Mouse (Mus musculus): ENCODE data around the gene Iqgap2.

Iqgap2 gene

DNA sequence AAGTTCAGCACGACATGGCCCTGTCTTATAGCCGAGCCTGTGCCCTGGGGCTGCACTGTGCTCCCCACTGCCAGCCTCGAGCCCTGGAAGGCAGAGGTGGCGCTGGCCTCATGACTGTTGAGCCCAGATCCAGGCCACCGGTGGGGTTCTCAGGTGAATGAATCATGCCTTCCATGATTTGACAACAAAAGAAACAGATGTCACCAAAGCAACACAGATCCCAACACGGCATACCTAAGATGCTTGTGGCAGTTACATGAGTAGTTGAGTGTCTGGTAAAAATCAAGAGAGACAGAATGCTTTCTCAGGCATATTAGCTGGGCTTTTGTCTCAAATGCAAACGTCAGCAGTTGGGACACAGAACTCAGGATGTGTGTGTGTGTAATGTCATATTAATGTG is 248.0 kb downstream of the Iqgap2 start:
- DNase-seq, result no peak

GRCm38 (mm10) chr13:95641061-95641986 is 250.4 kb downstream of the Iqgap2 start:
- no peak for DNase-seq

GRCm38 (mm10) chr13:95640408-95640807 is 251.3 kb downstream of the Iqgap2 start:
- no peak for DNase-seq

DNA sequence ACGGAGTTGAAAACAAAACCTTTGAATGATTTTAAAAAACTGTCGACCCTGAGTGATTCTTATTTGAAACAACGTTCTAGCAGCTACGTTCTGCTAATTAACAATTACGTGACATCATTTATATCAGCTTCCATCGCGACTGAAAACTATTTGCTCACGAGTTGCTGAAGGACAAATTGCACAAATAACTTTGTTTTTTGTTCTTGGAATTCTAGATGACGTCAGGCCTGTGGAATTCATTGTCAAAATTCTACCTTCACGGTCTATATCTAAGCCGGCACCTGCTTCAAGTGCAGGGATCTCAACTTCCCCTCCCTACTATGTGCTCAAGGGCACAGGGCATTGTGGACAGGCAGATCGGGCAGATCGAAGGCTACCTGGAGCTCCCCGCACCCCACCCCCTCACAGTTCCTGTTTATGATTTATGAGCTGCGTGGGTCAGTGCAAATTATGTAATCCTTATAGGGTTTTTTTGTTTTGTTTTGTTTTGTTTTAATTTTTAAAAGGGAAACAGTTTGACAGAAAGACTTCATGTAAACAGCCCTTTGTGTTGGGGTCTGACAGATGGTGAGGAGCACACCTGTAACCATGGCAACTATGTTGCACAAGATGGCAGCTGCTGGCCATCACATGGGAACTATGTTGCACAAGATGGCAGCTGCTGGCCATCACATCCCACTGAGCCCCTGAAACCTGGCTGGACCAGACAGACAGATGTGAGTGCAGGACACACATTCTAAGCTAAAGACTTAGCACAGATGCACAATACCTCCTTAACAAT is 252.2 kb downstream of the Iqgap2 start:
- no peak for DNase-seq

DNA sequence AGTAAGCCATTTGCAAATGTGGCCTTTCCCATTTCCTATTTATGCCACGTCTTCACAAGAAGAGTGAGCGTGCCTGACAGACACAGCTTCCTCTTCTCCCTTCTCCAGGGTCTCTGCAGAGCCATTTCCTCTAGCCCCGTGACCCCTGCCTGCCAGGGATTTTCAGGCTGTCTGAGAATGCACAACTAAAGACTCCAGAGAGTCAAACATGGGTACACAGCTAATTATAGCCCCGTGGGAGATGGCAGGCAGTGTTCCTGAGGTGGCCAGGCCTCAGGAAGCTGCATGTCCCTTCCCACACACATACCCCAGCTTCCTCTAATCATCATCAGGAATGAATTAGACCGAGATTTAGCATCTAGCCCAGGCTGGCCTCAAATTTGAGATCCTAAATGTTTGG is 252.8 kb downstream of the Iqgap2 start:
- no peak for DNase-seq

DNA sequence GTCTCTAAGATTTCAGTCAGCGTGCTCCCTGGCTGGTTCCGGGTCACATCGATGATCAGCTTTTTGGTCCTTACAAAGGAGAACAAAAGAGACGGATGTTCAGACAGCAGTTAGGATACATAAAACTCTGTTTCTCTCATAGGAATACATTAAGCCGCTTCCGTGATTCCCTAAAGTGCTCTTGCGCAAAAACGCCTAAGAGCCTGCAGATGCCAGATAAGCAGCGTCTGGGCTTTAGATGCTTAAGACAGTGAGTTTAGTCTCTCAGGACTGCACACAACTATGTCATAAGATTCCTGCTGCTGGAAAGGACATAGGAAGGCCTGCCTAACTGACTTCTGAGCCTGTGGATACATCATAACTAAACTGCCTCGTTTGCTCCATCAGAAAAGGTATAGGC is 254.0 kb downstream of the Iqgap2 start:
- no peak for DNase-seq

DNA sequence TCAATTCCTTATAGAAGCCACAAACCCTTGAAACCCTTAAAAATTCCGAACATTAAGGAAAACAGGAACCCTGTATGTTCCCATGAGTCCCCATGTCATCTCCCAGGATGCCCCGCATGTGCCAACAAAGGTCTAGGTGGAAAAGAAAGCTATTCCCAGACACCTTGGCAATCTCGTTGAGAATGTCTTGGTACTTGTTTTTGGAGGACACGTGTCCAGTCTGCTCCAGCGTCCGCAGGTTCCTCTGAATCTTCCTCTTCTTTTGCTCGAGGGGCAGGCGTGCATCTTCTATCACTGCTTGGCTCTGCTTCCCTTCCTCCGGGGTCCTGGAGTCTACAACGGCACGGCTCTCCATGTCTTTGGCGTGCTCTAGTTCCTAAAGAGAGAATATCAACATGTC is 256.4 kb downstream of the Iqgap2 start:
- DNase-seq, result no peak

- no peak for DNase-seq
These were observed 257.3 kb downstream of the Iqgap2 start for GRCm38 (mm10) chr13:95634451-95634850.

DNA sequence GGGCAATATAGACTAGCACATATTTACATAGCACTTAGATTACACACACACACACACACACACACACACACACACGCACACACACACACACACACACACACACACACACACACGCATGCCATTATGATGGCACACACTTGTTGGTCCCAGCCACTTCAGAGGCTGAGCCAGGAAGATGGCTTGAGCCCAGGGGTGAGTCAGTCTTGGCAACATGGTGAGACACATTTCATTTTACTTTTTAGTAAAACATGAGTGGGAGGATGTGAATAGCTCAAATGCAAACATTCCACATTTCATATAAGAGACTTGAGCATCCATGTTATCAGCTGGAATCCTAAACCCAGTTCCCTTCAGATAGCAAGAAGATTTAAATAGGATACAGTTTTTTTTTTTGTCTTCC is 258.3 kb downstream of the Iqgap2 start:
- DNase-seq, result no peak

- DNase-seq, result no peak
These were observed 259.6 kb downstream of the Iqgap2 start for GRCm38 (mm10) chr13:95632144-95632543.

DNA sequence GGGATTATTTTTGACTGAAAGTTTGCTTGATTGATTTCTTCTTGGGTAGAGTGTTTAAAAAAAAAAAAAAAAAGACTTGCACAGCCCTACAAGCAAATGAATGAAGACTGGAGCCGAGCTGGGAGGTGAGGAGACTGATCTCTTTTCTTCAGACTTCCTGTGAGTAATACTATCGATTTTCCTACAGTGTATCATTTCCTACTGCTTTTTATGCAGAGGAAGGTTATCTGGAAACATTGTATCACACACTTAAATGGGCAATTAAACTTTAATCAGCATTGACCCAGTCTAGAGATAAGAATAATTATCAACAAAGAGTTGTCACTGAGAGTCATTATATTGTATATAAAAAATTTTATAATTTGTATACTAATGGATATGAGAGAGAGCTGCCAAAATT is 261.0 kb downstream of the Iqgap2 start:
- no peak for DNase-seq

DNA sequence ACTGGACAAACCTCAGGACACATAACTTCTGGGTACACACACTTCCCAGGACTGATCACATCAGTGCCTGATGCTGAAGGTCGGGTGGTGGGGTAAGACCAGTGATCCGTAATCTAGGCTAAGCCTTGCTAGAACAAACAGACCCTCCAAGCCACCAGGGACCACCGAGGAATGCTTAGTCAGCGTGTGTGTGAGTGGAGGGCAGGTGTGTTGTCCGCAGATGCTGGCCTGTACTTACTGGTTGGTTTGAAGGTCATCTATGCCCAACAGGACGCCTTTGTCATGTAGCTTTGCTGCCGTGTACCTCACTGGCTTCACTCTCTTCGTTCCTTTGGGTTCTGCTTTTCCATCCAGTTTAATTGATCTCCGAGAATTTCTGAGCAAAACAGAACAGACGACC is 262.0 kb downstream of the Iqgap2 start:
- no peak for DNase-seq

DNA sequence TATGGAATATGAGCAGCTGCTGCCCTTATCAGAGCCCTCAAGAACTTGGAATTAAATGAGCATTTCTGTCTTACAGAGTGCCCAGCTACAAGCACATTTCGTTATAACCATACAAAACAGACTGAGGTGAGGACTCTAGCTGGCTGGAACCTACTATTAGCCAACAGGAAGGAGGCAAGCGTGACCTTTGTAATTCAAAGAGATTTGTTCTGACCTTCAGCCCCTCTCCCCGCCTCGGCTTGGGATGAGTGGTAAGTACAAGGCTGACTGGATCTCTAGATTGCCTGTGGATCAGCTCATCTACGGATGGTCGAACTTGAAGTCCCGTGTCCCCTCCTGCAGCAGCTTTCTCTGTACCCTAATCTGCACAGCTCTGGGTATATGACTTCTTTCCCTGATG is 265.0 kb downstream of the Iqgap2 start:
- no peak for DNase-seq

DNA sequence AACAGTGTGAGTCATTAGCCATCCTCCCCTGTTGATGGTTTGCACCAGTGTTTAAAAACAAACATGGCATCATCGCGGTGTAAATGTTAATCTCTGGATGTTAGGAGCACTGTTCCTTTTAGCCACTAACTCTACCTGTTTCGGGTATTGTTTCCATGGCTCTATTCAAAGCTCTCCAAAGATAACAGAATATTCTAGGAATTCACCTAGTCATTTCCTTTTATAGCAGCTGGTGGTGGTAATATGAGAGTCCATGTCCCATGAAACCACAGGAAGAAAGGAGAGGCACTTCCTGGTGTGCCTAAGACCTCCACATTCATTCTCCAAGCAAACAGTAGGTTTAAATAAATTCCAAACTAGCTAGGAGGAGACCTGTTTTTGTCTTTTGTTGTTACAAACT is 268.7 kb downstream of the Iqgap2 start:
- DNase-seq, result no peak

DNA sequence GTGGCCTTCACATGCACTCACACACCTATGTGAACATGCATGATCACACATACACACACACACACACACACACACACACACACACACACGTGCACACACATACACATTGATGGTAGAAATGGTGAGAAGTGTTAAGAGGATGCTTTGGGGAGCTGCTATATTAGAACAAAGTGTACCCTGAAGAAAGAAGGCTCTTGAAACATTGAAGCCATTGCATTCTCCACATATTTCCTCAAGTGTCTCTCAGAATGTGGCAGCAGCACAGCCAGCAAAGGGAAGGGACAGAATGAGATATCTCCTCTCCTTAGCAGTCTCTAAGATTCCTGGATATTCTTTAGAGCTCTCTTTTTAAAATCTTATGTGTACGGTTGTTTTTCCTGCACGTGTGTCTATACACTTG is 270.2 kb downstream of the Iqgap2 start:
- DNase-seq, result no peak

- no peak for DNase-seq
These were observed 272.9 kb downstream of the Iqgap2 start for GRCm38 (mm10) chr13:95618859-95619258.

- peak; percentile 2 for DNase-seq
These were observed 273.4 kb downstream of the Iqgap2 start, which contains the start of gene F2r for GRCm38 (mm10) chr13:95618309-95618712. Gene F2r (minus strand): TSS chr13:95618487.

DNA sequence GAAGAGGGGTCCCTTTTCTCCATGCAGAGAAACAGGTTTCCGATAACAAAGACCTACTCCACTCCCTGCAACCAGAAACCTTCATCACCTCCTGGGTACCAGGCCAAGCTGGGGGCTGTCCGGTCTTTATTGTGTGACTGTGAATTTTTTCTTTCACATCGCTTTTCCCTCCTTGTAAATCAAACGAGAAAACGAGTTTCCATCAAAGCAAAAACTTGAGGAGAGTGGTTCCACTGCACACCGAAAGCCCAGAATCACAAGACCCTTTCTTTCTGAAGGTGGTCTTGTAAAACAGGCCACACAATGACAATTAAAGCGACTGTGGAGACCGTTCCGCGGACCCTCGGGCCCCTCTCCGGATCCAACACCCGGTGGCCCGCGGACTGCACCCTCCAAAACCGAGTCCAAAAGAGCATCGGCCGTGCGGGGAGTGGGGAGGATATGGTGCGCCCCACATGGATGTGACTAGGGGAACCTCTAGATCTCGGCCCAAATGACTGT is 274.0 kb downstream of the Iqgap2 start:
- no peak for DNase-seq

DNA sequence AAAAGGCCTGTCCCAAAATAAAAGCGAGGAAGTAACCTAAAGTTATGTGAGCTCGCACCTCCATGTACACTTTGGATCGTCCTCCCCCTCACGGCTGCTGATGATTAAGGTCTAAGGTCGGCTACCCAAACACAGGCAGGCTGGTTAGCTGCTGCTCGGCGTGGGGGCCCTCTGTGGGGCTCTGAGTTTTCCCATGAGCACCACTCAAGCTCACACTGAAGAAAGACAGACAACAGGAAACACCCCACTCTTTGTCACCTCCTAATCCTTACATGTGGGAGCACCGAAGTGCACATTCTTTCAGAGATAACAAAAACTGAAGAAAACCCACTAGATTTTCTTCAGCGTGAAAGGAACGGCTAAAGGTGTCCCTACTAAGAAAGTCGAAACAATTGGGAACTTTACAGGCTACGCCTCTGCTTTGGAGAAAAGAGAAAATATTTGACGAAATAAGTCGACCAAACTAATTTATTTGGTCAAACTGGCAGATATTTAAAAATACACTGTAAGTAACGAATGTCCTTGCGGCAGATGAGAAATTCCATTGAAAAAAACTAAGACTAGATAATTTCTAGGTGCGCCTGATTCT is 274.5 kb downstream of the Iqgap2 start:
- DNase-seq, result no peak

DNA sequence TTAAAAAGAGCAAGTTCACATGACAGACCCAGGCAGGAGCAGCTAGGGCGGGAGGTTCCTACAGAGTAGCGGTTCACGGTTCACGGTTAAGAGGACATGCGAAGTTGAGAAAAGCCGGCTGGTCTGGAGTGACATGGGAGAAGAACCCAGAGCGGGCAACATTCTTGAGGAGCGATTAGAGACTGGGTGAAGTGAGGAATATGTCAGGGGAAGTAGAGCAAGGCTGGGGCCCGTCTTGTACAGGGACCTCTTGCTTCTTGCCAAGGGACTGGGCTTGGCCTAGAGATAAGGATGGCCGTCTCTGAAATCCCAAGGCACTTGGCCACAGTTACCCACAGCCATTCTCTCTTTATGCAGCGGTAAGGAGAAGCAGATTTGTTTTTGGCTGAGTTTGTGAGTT is 275.2 kb downstream of the Iqgap2 start:
- DNase-seq, result no peak

GRCm38 (mm10) chr13:95614757-95615156 is 277.0 kb downstream of the Iqgap2 start:
- DNase-seq, result no peak

DNA sequence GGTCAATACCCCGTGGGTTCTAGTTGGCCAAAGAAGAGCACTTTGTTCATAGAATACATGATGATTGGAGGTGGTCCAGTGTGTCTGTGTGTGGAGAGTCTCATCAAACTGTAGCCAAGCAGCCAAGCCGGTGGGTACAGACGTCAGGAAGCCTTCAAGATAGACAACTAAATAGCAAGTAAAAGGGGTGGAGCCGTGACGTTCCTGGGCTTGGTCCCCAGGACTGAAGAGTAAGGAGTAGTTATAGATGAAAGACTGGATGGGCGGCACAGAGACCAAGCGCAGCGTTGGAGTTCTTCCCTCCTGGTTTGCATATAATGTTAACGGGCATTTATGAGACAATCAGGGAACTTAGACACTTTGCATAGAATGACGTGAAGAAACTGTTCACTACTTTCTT is 279.5 kb downstream of the Iqgap2 start:
- DNase-seq, result no peak

GRCm38 (mm10) chr13:95611752-95612151 is 280.0 kb downstream of the Iqgap2 start:
- no peak for DNase-seq

All from cerebellum, adult 11 months (tissue).